Mouse (Mus musculus): ENCODE results near the gene Dennd1b. TPM values are rescaled to one million over a fixed set of nuclear protein-coding genes. Genes with fewer than 3 reads are reported as not detected.

Gene Dennd1b
- total and polyA plus RNA-seq, 3 experiments, result 6.4 to 23.7 (median 22.3) TPM

GRCm38 (mm10) chr1:139087564-139087963 lies 124.3 kb downstream of the Dennd1b start:
- intact Hi-C loops (cut with DNase I), result loop anchor here (5.0 kb wide), 1 partner anchor 320 kb away; no protein-coding TSS in a partner anchor
- no peak for DNase-seq
- 82% methylated on average over 3 of the region's 3 CpGs for WGBS
- Histone ChIP-seq H3K4me1 (ENCODE audit: control insufficient read depth, insufficient read depth, low read length) (no peaks in the 10 kb centered on the region), H3K36me3 (ENCODE audit: control insufficient read depth, insufficient read depth, low read length) (no peaks in the 10 kb centered on the region), H3K79me2 (replicated peaks; ENCODE audit: control insufficient read depth, insufficient read depth, low read length) (no peaks in the 10 kb centered on the region), H3K9ac (ENCODE audit: low read depth, low read length) (no peak overlapping the region), H3K27ac (no peak overlapping the region), H3K27me3 (ENCODE audit: control insufficient read depth, insufficient read depth, low read length) (no peaks in the 10 kb centered on the region), H3K4me3 (no peak overlapping the region)
- TF ChIP-seq CTCF (IDR thresholded peaks at IDR 0.05), result no peak
- no peak for TF ChIP-seq EP300 (IDR thresholded peaks at IDR 0.05; ENCODE audit: insufficient read depth, low read depth, low read length)
- TF ChIP-seq POLR2A (IDR thresholded peaks at IDR 0.05; ENCODE audit: insufficient read depth, low read depth, low read length), result no peak

- Histone ChIP-seq H3K9ac (ENCODE audit: low read depth, low read length) (no peak overlapping the region), H3K4me1 (ENCODE audit: control insufficient read depth, insufficient read depth, low read length) (no peaks in the 10 kb centered on the region), H3K79me2 (replicated peaks; ENCODE audit: control insufficient read depth, insufficient read depth, low read length) (no peaks in the 10 kb centered on the region), H3K27ac (no peak overlapping the region), H3K4me3 (no peak overlapping the region), H3K36me3 (ENCODE audit: control insufficient read depth, insufficient read depth, low read length) (no peaks in the 10 kb centered on the region), H3K27me3 (ENCODE audit: control insufficient read depth, insufficient read depth, low read length) (no peaks in the 10 kb centered on the region)
- intact Hi-C loops (cut with DNase I), result no loop called here
- WGBS, result 97% methylated on average over 3 of the region's 3 CpGs
- TF ChIP-seq EP300 (IDR thresholded peaks at IDR 0.05; ENCODE audit: insufficient read depth, low read depth, low read length) (no peak), CTCF (IDR thresholded peaks at IDR 0.05) (no peak), POLR2A (IDR thresholded peaks at IDR 0.05; ENCODE audit: insufficient read depth, low read depth, low read length) (no peak)
- no peak for DNase-seq
Observed at GRCm38 (mm10) chr1:139090744-139091143, 127.5 kb downstream of the Dennd1b start.

- H3K79me2 ChIP-seq (replicated peaks; ENCODE audit: control insufficient read depth, insufficient read depth, low read length), result no peaks in the 10 kb centered on the region
- no peak overlapping the region for H3K4me3 ChIP-seq
- no peaks in the 10 kb centered on the region for H3K27me3 ChIP-seq (ENCODE audit: control insufficient read depth, insufficient read depth, low read length)
- no peak for DNase-seq
- WGBS, result 96% methylated on average over 6 of the region's 6 CpGs
- intact Hi-C loops (cut with DNase I), result no loop called here
- H3K27ac ChIP-seq, result no peak overlapping the region
- H3K9ac ChIP-seq (ENCODE audit: low read depth, low read length), result no peak overlapping the region
- TF ChIP-seq POLR2A (IDR thresholded peaks at IDR 0.05; ENCODE audit: insufficient read depth, low read depth, low read length) (no peak), CTCF (IDR thresholded peaks at IDR 0.05) (no peak), EP300 (IDR thresholded peaks at IDR 0.05; ENCODE audit: insufficient read depth, low read depth, low read length) (no peak)
- no peaks in the 10 kb centered on the region for H3K36me3 ChIP-seq (ENCODE audit: control insufficient read depth, insufficient read depth, low read length)
- H3K4me1 ChIP-seq (ENCODE audit: control insufficient read depth, insufficient read depth, low read length), result no peaks in the 10 kb centered on the region
Observed at GRCm38 (mm10) chr1:139091701-139092100, 128.5 kb downstream of the Dennd1b start.

GRCm38 (mm10) chr1:139092144-139092543 lies 128.9 kb downstream of the Dennd1b start:
- Histone ChIP-seq H3K4me1 (ENCODE audit: control insufficient read depth, insufficient read depth, low read length) (no peaks in the 10 kb centered on the region), H3K27me3 (ENCODE audit: control insufficient read depth, insufficient read depth, low read length) (no peaks in the 10 kb centered on the region), H3K79me2 (replicated peaks; ENCODE audit: control insufficient read depth, insufficient read depth, low read length) (no peaks in the 10 kb centered on the region), H3K4me3 (no peak overlapping the region), H3K9ac (ENCODE audit: low read depth, low read length) (no peak overlapping the region), H3K27ac (no peak overlapping the region), H3K36me3 (ENCODE audit: control insufficient read depth, insufficient read depth, low read length) (no peaks in the 10 kb centered on the region)
- 91% methylated on average over 10 of the region's 10 CpGs for WGBS
- TF ChIP-seq POLR2A (IDR thresholded peaks at IDR 0.05; ENCODE audit: insufficient read depth, low read depth, low read length), result no peak
- TF ChIP-seq EP300 (IDR thresholded peaks at IDR 0.05; ENCODE audit: insufficient read depth, low read depth, low read length), result no peak
- TF ChIP-seq CTCF (IDR thresholded peaks at IDR 0.05), result no peak
- no peak for DNase-seq
- intact Hi-C loops (cut with DNase I), result no loop called here

- Histone ChIP-seq H3K27ac (no peak overlapping the region), H3K79me2 (replicated peaks; ENCODE audit: control insufficient read depth, insufficient read depth, low read length) (no peaks in the 10 kb centered on the region), H3K27me3 (ENCODE audit: control insufficient read depth, insufficient read depth, low read length) (no peaks in the 10 kb centered on the region), H3K4me3 (no peak overlapping the region), H3K36me3 (ENCODE audit: control insufficient read depth, insufficient read depth, low read length) (no peaks in the 10 kb centered on the region), H3K9ac (ENCODE audit: low read depth, low read length) (no peak overlapping the region), H3K4me1 (ENCODE audit: control insufficient read depth, insufficient read depth, low read length) (no peaks in the 10 kb centered on the region)
- TF ChIP-seq EP300 (IDR thresholded peaks at IDR 0.05; ENCODE audit: insufficient read depth, low read depth, low read length), result no peak
- intact Hi-C loops (cut with DNase I), result no loop called here
- WGBS, result 88% methylated on average over 4 of the region's 4 CpGs
- DNase-seq, result no peak
Observed at GRCm38 (mm10) chr1:139092722-139093121, 129.5 kb downstream of the Dennd1b start.

- Histone ChIP-seq H3K9ac (ENCODE audit: low read depth, low read length) (no peak overlapping the region), H3K27ac (no peak overlapping the region), H3K36me3 (ENCODE audit: control insufficient read depth, insufficient read depth, low read length) (no peaks in the 10 kb centered on the region), H3K79me2 (replicated peaks; ENCODE audit: control insufficient read depth, insufficient read depth, low read length) (no peaks in the 10 kb centered on the region), H3K4me1 (ENCODE audit: control insufficient read depth, insufficient read depth, low read length) (no peaks in the 10 kb centered on the region), H3K4me3 (no peak overlapping the region), H3K27me3 (ENCODE audit: control insufficient read depth, insufficient read depth, low read length) (no peaks in the 10 kb centered on the region)
- intact Hi-C loops (cut with DNase I), result no loop called here
- 97% methylated on average over 6 of the region's 6 CpGs for WGBS
- DNase-seq, result no peak
- TF ChIP-seq EP300 (IDR thresholded peaks at IDR 0.05; ENCODE audit: insufficient read depth, low read depth, low read length) (no peak), CTCF (IDR thresholded peaks at IDR 0.05) (no peak), POLR2A (IDR thresholded peaks at IDR 0.05; ENCODE audit: insufficient read depth, low read depth, low read length) (no peak)
Observed at GRCm38 (mm10) chr1:139096369-139096768, 133.1 kb downstream of the Dennd1b start.
